Mouse (Mus musculus) left cerebral cortex, postnatal 10 days (tissue): Measurements from ENCODE around the gene Tbc1d12. TPM values are rescaled to one million over a fixed set of nuclear protein-coding genes. Genes with fewer than 3 reads are reported as not detected.

Experiments used
- DNase-seq, 2 experiments: peaks; one replicate each; pipeline ENCODE4 v3.0.0; 2021 to 2022; ENCODE audit warnings: low spot score in 2 of 2, mixed read lengths in 1 of 2; ENCODE audit errors: extremely low spot score in 1 of 2
- intact Hi-C: fragments of 180-260 bp; cut with DNase I; formaldehyde crosslinking; loops from one replicate; pipeline ENCODE4 v1.15.1; 2025
- total RNA-seq, 2 experiments: library from RNA; stranded (reverse); gene quantifications; 2 replicates each; pipeline ENCODE4 v1.2.3; 2021

Gene Tbc1d12
- total RNA-seq, 2 experiments from 2014 or later: 15.0 to 16.2 TPM

- intact Hi-C loops: no loop called here
- DNase-seq: peak; percentile 8 to 32
These were observed 65.1 kb downstream of the Tbc1d12 start for GRCm38 (mm10) chr19:38901146-38902135.

GRCm38 (mm10) chr19:38902501-38902900, 66.1 kb downstream of the Tbc1d12 start:
- intact Hi-C loops: no loop called here
- DNase-seq: no peak

GRCm38 (mm10) chr19:38913786-38914185, 77.4 kb downstream of the Tbc1d12 start:
- no peak for DNase-seq
- intact Hi-C loops: loop anchor here (10.0 kb wide), 2 partner anchors 349 to 489 kb away; no protein-coding TSS in a partner anchor

- no peak for DNase-seq
- intact Hi-C loops: loop anchor here (10.0 kb wide), 2 partner anchors 350 to 490 kb away; no protein-coding TSS in a partner anchor
These were observed 78.5 kb downstream of the Tbc1d12 start for GRCm38 (mm10) chr19:38914926-38915325.

- DNase-seq: peak; percentile 27 to 48
- intact Hi-C loops: loop anchor here (10.0 kb wide), 2 partner anchors 351 to 491 kb away; no protein-coding TSS in a partner anchor
These were observed 79.3 kb downstream of the Tbc1d12 start for GRCm38 (mm10) chr19:38915677-38916076.

- DNase-seq: no peak
- intact Hi-C loops: no loop called here
These were observed 92.2 kb downstream of the Tbc1d12 start for GRCm38 (mm10) chr19:38928481-38929158.

GRCm38 (mm10) chr19:38929471-38930251, 93.3 kb downstream of the Tbc1d12 start:
- intact Hi-C loops: no loop called here
- no peak for DNase-seq

- intact Hi-C loops: no loop called here
- DNase-seq: no peak
These were observed 93.9 kb downstream of the Tbc1d12 start for GRCm38 (mm10) chr19:38930252-38930787.

- intact Hi-C loops: no loop called here
These were observed 94.6 kb downstream of the Tbc1d12 start, which contains the start of gene Hells for GRCm38 (mm10) chr19:38930788-38931565. TSS of gene Hells (plus strand) at chr19:38930915.

GRCm38 (mm10) chr19:38931566-38931890, 95.1 kb downstream of the Tbc1d12 start:
- intact Hi-C loops: no loop called here
- DNase-seq: no peak

More at GRCm38 (mm10) chr19:38930788-38931565, 94.6 kb downstream of the Tbc1d12 start, which contains the start of gene Hells:
- peak; percentile 63 to 92 for DNase-seq

GRCm38 (mm10) chr19:38944590-38945307, 108.4 kb downstream of the Tbc1d12 start:
- intact Hi-C loops: no loop called here
- no peak for DNase-seq

Other genes with a start within 250 kb of the Tbc1d12 start
- gene Noc3l, start 17.3 kb upstream of the Tbc1d12 start, total RNA-seq: 10 to 100 TPM; 10.5 to 12.5 TPM
- 1 to 10 TPM; 6.0 to 6.1 TPM for gene Hells, start 94.3 kb downstream of the Tbc1d12 start, total RNA-seq
- gene Cyp2c55, start 170.4 kb downstream of the Tbc1d12 start, total RNA-seq: under 1 TPM in 1 of 2 experiments, not detected in 1; 0.28 TPM
- not detected for gene Cyp2c65, start 224.4 kb downstream of the Tbc1d12 start, total RNA-seq